Mouse (Mus musculus) lung, embryonic 14.5 days (tissue): ENCODE measurements around the gene Fbln1. TPM values are rescaled to one million over a fixed set of nuclear protein-coding genes. Genes with fewer than 3 reads are reported as not detected.

Experiments
- ATAC-seq: fragments of 200-750 bp; cut with Nextera tagmentation; 2 replicates; pipeline ENCODE4 v1.8.0; 2017; ENCODE audit warnings: mild to moderate bottlenecking, moderate TSS enrichment, moderate library complexity; ENCODE audit not compliant: insufficient read depth
- DNase-seq: peaks from one replicate; pipeline ENCODE4 v3.0.0-alpha.2; 2015
- H3K27ac ChIP-seq: fragments of 300-500 bp; sonication (generic); 2 replicates; pipeline ENCODE4 v1.5.1; 2014; ENCODE audit warnings: low read depth, mild to moderate bottlenecking, moderate library complexity
- H3K27me3 ChIP-seq: fragments of 300-500 bp; sonication (generic); 2 replicates; pipeline ENCODE4 v1.6.1; 2014; ENCODE audit warnings: low read length, control low read depth; ENCODE audit not compliant: insufficient read depth
- H3K36me3 ChIP-seq: fragments of 300-500 bp; sonication (generic); 2 replicates; pipeline ENCODE4 v1.6.1; 2014; ENCODE audit warnings: control low read depth; ENCODE audit not compliant: insufficient read depth
- H3K4me1 ChIP-seq: fragments of 300-500 bp; sonication (generic); 2 replicates; pipeline ENCODE4 v1.6.1; 2014; ENCODE audit warnings: antibody characterized with exemption, control low read depth; ENCODE audit not compliant: insufficient read depth
- H3K4me2 ChIP-seq: fragments of 300-500 bp; sonication (generic); 2 replicates; pipeline ENCODE4 v1.6.1; 2014; ENCODE audit warnings: mild to moderate bottlenecking
- H3K4me3 ChIP-seq: fragments of 300-500 bp; sonication (generic); 2 replicates; pipeline ENCODE4 v1.5.1; 2014; ENCODE audit warnings: low read depth, low read length
- H3K9ac ChIP-seq: fragments of 300-500 bp; sonication (generic); 2 replicates; pipeline ENCODE4 v1.6.1; 2014
- H3K9me3 ChIP-seq: fragments of 300-500 bp; sonication (generic); 2 replicates; pipeline ENCODE4 v1.6.1; 2016; ENCODE audit warnings: low read depth, low read length, control low read depth
- CTCF ChIP-seq: IDR thresholded peaks from 2 replicates; pipeline ENCODE4 v1.5.1; 2016; ENCODE audit warnings: antibody characterized with exemption, low read depth
- WGBS: fragments of 180-500 bp; shearing (Covaris S2); extraction: QIAGEN DNeasy Blood & Tissue Kit; methylation state at CpG from one replicate; pipeline ENCODE4 v1.1.7; 2014; 5-methylcytosine and 5-hydroxymethylcytosine counted together
- polyA plus RNA-seq: library from polyadenylated mRNA; unstranded; fragments of >200 nt; fragmentation: Nextera tagmentation; extraction: Ambion mirVana; gene quantifications from 2 replicates; pipeline ENCODE4 v1.2.1, GENCODE M21; 2014

The Fbln1 gene
- polyA plus RNA-seq, 1 experiment from 2014 or later = 302 TPM

- peak; percentile 85 for TF ChIP-seq CTCF
- Histone ChIP-seq H3K27me3 (no peaks in the 10 kb centered on the region), H3K4me3 (no peak overlapping the region), H3K4me1 (no peaks in the 10 kb centered on the region), H3K27ac (no peak overlapping the region), H3K36me3 (peaks cover 32% of the 10 kb centered on the region), H3K4me2 (no peak overlapping the region), H3K9ac (no peak overlapping the region), H3K9me3 (no peaks in the 10 kb centered on the region)
- peak; percentile 94 for DNase-seq
- peak; percentile 47; the same call in 1 of the 2 replicates for ATAC-seq
- 36% methylated on average over 14 of the region's 14 CpGs for WGBS
These were observed 61.1 kb downstream of the Fbln1 start for GRCm38 (mm10) chr15:85266729-85267434.

- H3K27me3 ChIP-seq = no peaks in the 10 kb centered on the region
- peaks cover 37% of the 10 kb centered on the region for H3K36me3 ChIP-seq
- no peak for ATAC-seq
- H3K4me1 ChIP-seq = peaks cover 1% of the 10 kb centered on the region; the same call in 1 of the 2 replicates
- no peak for TF ChIP-seq CTCF
- WGBS = 67% methylated on average over 19 of the region's 19 CpGs
- no peak overlapping the region for H3K9ac ChIP-seq
- 0 out of 2 replicates have a peak overlapping the region, but pooled peaks have one; percentile 30 for H3K27ac ChIP-seq
- H3K4me3 ChIP-seq = no peak overlapping the region
- no peak for DNase-seq
- H3K4me2 ChIP-seq = no peak overlapping the region
- no peaks in the 10 kb centered on the region for H3K9me3 ChIP-seq
These were observed 62.1 kb downstream of the Fbln1 start for GRCm38 (mm10) chr15:85267891-85268290.

- H3K4me2 ChIP-seq = no peak overlapping the region
- peak; percentile 60 for DNase-seq
- 22% methylated on average over 11 of the region's 11 CpGs for WGBS
These were observed 67.2 kb downstream of the Fbln1 start for GRCm38 (mm10) chr15:85272988-85273387.

GRCm38 (mm10) chr15:85277221-85277620, 71.5 kb downstream of the Fbln1 start:
- no peak for ATAC-seq

More at GRCm38 (mm10) chr15:85272988-85273387, 67.2 kb downstream of the Fbln1 start:
- Histone ChIP-seq H3K9ac (no peak overlapping the region), H3K36me3 (peaks cover 12% of the 10 kb centered on the region), H3K27ac (no peak overlapping the region), H3K4me3 (no peak overlapping the region), H3K27me3 (no peaks in the 10 kb centered on the region), H3K4me1 (peaks cover 5% of the 10 kb centered on the region; the same call in 1 of the 2 replicates), H3K9me3 (no peaks in the 10 kb centered on the region)
- TF ChIP-seq CTCF = no peak
- ATAC-seq = peak; percentile 53; the same call in 1 of the 2 replicates

GRCm38 (mm10) chr15:85278986-85279385, 73.2 kb downstream of the Fbln1 start:
- no peak overlapping the region for H3K9ac ChIP-seq
- no peaks in the 10 kb centered on the region for H3K9me3 ChIP-seq
- TF ChIP-seq CTCF = no peak
- no peaks in the 10 kb centered on the region for H3K27me3 ChIP-seq
- no peak for DNase-seq
- no peak overlapping the region for H3K4me3 ChIP-seq
- H3K27ac ChIP-seq = no peak overlapping the region
- ATAC-seq = no peak
- no peaks in the 10 kb centered on the region for H3K4me1 ChIP-seq
- WGBS = 79% methylated on average over 5 of the region's 5 CpGs
- H3K4me2 ChIP-seq = no peak overlapping the region
- H3K36me3 ChIP-seq = 0 out of 2 replicates have a peak, but pooled peaks cover 13% of the 10 kb centered on the region

More at GRCm38 (mm10) chr15:85277221-85277620, 71.5 kb downstream of the Fbln1 start:
- Histone ChIP-seq H3K36me3 (peaks cover 15% of the 10 kb centered on the region), H3K27ac (no peak overlapping the region), H3K4me3 (no peak overlapping the region), H3K27me3 (no peaks in the 10 kb centered on the region), H3K9me3 (no peaks in the 10 kb centered on the region), H3K4me2 (no peak overlapping the region), H3K9ac (no peak overlapping the region), H3K4me1 (peaks cover 5% of the 10 kb centered on the region; the same call in 1 of the 2 replicates)
- DNase-seq = no peak
- TF ChIP-seq CTCF = no peak
- WGBS = 81% methylated on average over 8 of the region's 8 CpGs

GRCm38 (mm10) chr15:85282021-85282420, 76.3 kb downstream of the Fbln1 start:
- Histone ChIP-seq H3K27me3 (no peaks in the 10 kb centered on the region), H3K9ac (no peak overlapping the region), H3K4me3 (no peak overlapping the region), H3K4me2 (no peak overlapping the region), H3K36me3 (0 out of 2 replicates have a peak, but pooled peaks cover 24% of the 10 kb centered on the region), H3K9me3 (no peaks in the 10 kb centered on the region), H3K27ac (no peak overlapping the region), H3K4me1 (no peaks in the 10 kb centered on the region)
- ATAC-seq (no peak), DNase-seq (no peak)
- 67% methylated on average over 5 of the region's 5 CpGs for WGBS
- no peak for TF ChIP-seq CTCF

- no peaks in the 10 kb centered on the region for H3K4me1 ChIP-seq
- 0 out of 2 replicates have a peak, but pooled peaks cover 16% of the 10 kb centered on the region for H3K36me3 ChIP-seq
- DNase-seq = no peak
- no peaks in the 10 kb centered on the region for H3K9me3 ChIP-seq
- H3K27ac ChIP-seq = no peak overlapping the region
- H3K4me3 ChIP-seq = no peak overlapping the region
- 86% methylated on average over 6 of the region's 6 CpGs for WGBS
- H3K4me2 ChIP-seq = no peak overlapping the region
- no peaks in the 10 kb centered on the region for H3K27me3 ChIP-seq
- TF ChIP-seq CTCF = no peak
- ATAC-seq = no peak
- no peak overlapping the region for H3K9ac ChIP-seq
These were observed 78.9 kb downstream of the Fbln1 start for GRCm38 (mm10) chr15:85284651-85285050.
